Mouse (Mus musculus) forebrain, postnatal 0 days (tissue): ENCODE data around the gene Adamts6. TPM values are rescaled to one million over a fixed set of nuclear protein-coding genes. Genes with fewer than 3 reads are reported as not detected.

ENCODE experiments used
- ATAC-seq: fragments of 200-750 bp; cut with Nextera tagmentation; 2 replicates; pipeline ENCODE4 v1.8.0; 2017; ENCODE audit warnings: mild to moderate bottlenecking, moderate library complexity
- DNase-seq: peaks from one replicate; pipeline ENCODE4 v3.0.0-alpha.2; 2015
- H3K27ac ChIP-seq: fragments of 300-500 bp; sonication (generic); 2 replicates; pipeline ENCODE4 v1.5.1; 2014; ENCODE audit warnings: low read depth, mild to moderate bottlenecking, antibody characterized with exemption, low read length, moderate library complexity, mixed read lengths
- H3K27me3 ChIP-seq: fragments of 300-500 bp; sonication (generic); 2 replicates; pipeline ENCODE4 v1.6.1; 2014; ENCODE audit warnings: mild to moderate bottlenecking, low read length, mixed read lengths; ENCODE audit not compliant: insufficient read depth
- H3K36me3 ChIP-seq: fragments of 300-500 bp; sonication (generic); 2 replicates; pipeline ENCODE4 v1.6.1; 2014; ENCODE audit warnings: mild to moderate bottlenecking, moderate library complexity; ENCODE audit not compliant: insufficient read depth
- H3K4me1 ChIP-seq: fragments of 300-500 bp; sonication (generic); 2 replicates; pipeline ENCODE4 v1.6.1; 2014; ENCODE audit warnings: antibody characterized with exemption; ENCODE audit not compliant: insufficient read depth
- H3K4me2 ChIP-seq: fragments of 300-500 bp; sonication (generic); 2 replicates; pipeline ENCODE4 v1.6.1; 2014; ENCODE audit warnings: low read depth, mild to moderate bottlenecking, moderate library complexity
- H3K4me3 ChIP-seq: fragments of 300-500 bp; sonication (generic); 2 replicates; pipeline ENCODE4 v1.5.1; 2014; ENCODE audit warnings: low read depth, low read length, mixed read lengths
- H3K9ac ChIP-seq: fragments of 300-500 bp; sonication (generic); 2 replicates; pipeline ENCODE4 v1.6.1; 2014; ENCODE audit warnings: mild to moderate bottlenecking
- H3K9me3 ChIP-seq: fragments of 300-500 bp; sonication (generic); 2 replicates; pipeline ENCODE4 v1.6.1; 2016; ENCODE audit warnings: low read length
- CTCF ChIP-seq: sonication (generic); IDR thresholded peaks from 2 replicates; pipeline ENCODE4 v1.5.1; 2016; ENCODE audit warnings: antibody characterized with exemption, control low read depth, low read depth
- WGBS: fragments of 180-500 bp; shearing (Covaris S2); extraction: QIAGEN DNeasy Blood & Tissue Kit; methylation state at CpG from one replicate; pipeline ENCODE4 v1.1.7; 2014; 5-methylcytosine and 5-hydroxymethylcytosine counted together
- polyA plus RNA-seq: library from polyadenylated mRNA; unstranded; fragments of >200 nt; fragmentation: Nextera tagmentation; extraction: Ambion mirVana; gene quantifications from 2 replicates; pipeline ENCODE4 v1.2.1, GENCODE M21; 2015
- total RNA-seq: library from RNA; depleted of rRNA; stranded (reverse); fragments of >200 nt; gene quantifications from 2 replicates; pipeline ENCODE4 v1.2.3, GENCODE M21; 2014

Adamts6 gene
- total and polyA plus RNA-seq, 2 experiments from 2014 or later, result 0.62 to 4.6 TPM

- no peak for ATAC-seq
These were observed 110.2 kb downstream of the Adamts6 start for GRCm38 (mm10) chr13:104397814-104398213.

GRCm38 (mm10) chr13:104432734-104433133, 145.1 kb downstream of the Adamts6 start:
- no peak overlapping the region for H3K27ac ChIP-seq
- no peak overlapping the region for H3K9ac ChIP-seq
- no peak overlapping the region for H3K4me2 ChIP-seq
- TF ChIP-seq CTCF, result no peak
- H3K36me3 ChIP-seq, result no peaks in the 10 kb centered on the region
- no peak for DNase-seq
- H3K27me3 ChIP-seq, result no peaks in the 10 kb centered on the region
- no peaks in the 10 kb centered on the region for H3K9me3 ChIP-seq
- no peak overlapping the region for H3K4me3 ChIP-seq
- no peaks in the 10 kb centered on the region for H3K4me1 ChIP-seq
- ATAC-seq, result no peak
- 94% methylated on average over 2 of the region's 2 CpGs for WGBS

More at GRCm38 (mm10) chr13:104397814-104398213, 110.2 kb downstream of the Adamts6 start:
- peak; percentile 24 for DNase-seq
- Histone ChIP-seq H3K9me3 (no peaks in the 10 kb centered on the region), H3K4me2 (no peak overlapping the region), H3K36me3 (no peaks in the 10 kb centered on the region), H3K4me3 (no peak overlapping the region), H3K4me1 (no peaks in the 10 kb centered on the region), H3K27ac (no peak overlapping the region), H3K27me3 (no peaks in the 10 kb centered on the region), H3K9ac (no peak overlapping the region)
- WGBS, result 34% methylated on average over 8 of the region's 8 CpGs
- TF ChIP-seq CTCF, result no peak

- no peaks in the 10 kb centered on the region for H3K27me3 ChIP-seq
- no peak overlapping the region for H3K4me3 ChIP-seq
- H3K27ac ChIP-seq, result no peak overlapping the region
- no peak for DNase-seq
- TF ChIP-seq CTCF, result no peak
- H3K9me3 ChIP-seq, result no peaks in the 10 kb centered on the region
- 91% methylated on average over 7 of the region's 7 CpGs for WGBS
- no peaks in the 10 kb centered on the region for H3K36me3 ChIP-seq
- no peak for ATAC-seq
- H3K9ac ChIP-seq, result no peak overlapping the region
- H3K4me1 ChIP-seq, result no peaks in the 10 kb centered on the region
- no peak overlapping the region for H3K4me2 ChIP-seq
These were observed 154.9 kb downstream of the Adamts6 start for GRCm38 (mm10) chr13:104442559-104442958.

- ATAC-seq, result no peak
- peak; percentile 25; the same call in 1 of the 2 replicates for TF ChIP-seq CTCF
These were observed 157.8 kb downstream of the Adamts6 start for GRCm38 (mm10) chr13:104445437-104445836.

GRCm38 (mm10) chr13:104446974-104447373, 159.3 kb downstream of the Adamts6 start:
- TF ChIP-seq CTCF, result no peak
- DNase-seq (no peak), ATAC-seq (no peak)
- 68% methylated on average over 1 of the region's 1 CpGs for WGBS
- Histone ChIP-seq H3K27me3 (no peaks in the 10 kb centered on the region), H3K9me3 (no peaks in the 10 kb centered on the region), H3K9ac (no peak overlapping the region), H3K4me1 (no peaks in the 10 kb centered on the region), H3K4me3 (no peak overlapping the region), H3K4me2 (no peak overlapping the region), H3K27ac (no peak overlapping the region), H3K36me3 (no peaks in the 10 kb centered on the region)

More at GRCm38 (mm10) chr13:104445437-104445836, 157.8 kb downstream of the Adamts6 start:
- no peak overlapping the region for H3K27ac ChIP-seq
- H3K9me3 ChIP-seq, result no peaks in the 10 kb centered on the region
- no peak overlapping the region for H3K4me3 ChIP-seq
- no peak overlapping the region for H3K9ac ChIP-seq
- no peak overlapping the region for H3K4me2 ChIP-seq
- H3K36me3 ChIP-seq, result no peaks in the 10 kb centered on the region
- H3K27me3 ChIP-seq, result no peaks in the 10 kb centered on the region
- 58% methylated on average over 1 of the region's 1 CpGs for WGBS
- H3K4me1 ChIP-seq, result no peaks in the 10 kb centered on the region
- DNase-seq, result no peak

GRCm38 (mm10) chr13:104447470-104447869, 159.8 kb downstream of the Adamts6 start:
- H3K4me1 ChIP-seq, result no peaks in the 10 kb centered on the region
- H3K4me3 ChIP-seq, result no peak overlapping the region
- ATAC-seq, result no peak
- H3K27ac ChIP-seq, result no peak overlapping the region
- H3K4me2 ChIP-seq, result no peak overlapping the region
- H3K9ac ChIP-seq, result no peak overlapping the region
- TF ChIP-seq CTCF, result no peak
- H3K9me3 ChIP-seq, result no peaks in the 10 kb centered on the region
- no peaks in the 10 kb centered on the region for H3K36me3 ChIP-seq
- DNase-seq, result no peak
- H3K27me3 ChIP-seq, result no peaks in the 10 kb centered on the region

- DNase-seq (no peak), ATAC-seq (no peak)
- no peaks in the 10 kb centered on the region for H3K4me1 ChIP-seq
- 93% methylated on average over 1 of the region's 1 CpGs for WGBS
- no peak overlapping the region for H3K4me3 ChIP-seq
- no peaks in the 10 kb centered on the region for H3K36me3 ChIP-seq
- H3K27ac ChIP-seq, result no peak overlapping the region
- H3K9ac ChIP-seq, result no peak overlapping the region
- TF ChIP-seq CTCF, result no peak
- H3K27me3 ChIP-seq, result no peaks in the 10 kb centered on the region
- H3K9me3 ChIP-seq, result no peaks in the 10 kb centered on the region
- no peak overlapping the region for H3K4me2 ChIP-seq
These were observed 160.7 kb downstream of the Adamts6 start for GRCm38 (mm10) chr13:104448349-104448748.
